Mouse (Mus musculus) embryonic fibroblast, embryonic 13.5 days (primary cell): Measurements from ENCODE around the gene Primpol.

Experiments used
- CTCF ChIP-seq: IDR thresholded peaks from 2 replicates; pipeline ENCODE4 v1.5.1; 2011; ENCODE audit warnings: mild to moderate bottlenecking, control low read depth, low read length, moderate library complexity, borderline replicate concordance; ENCODE audit not compliant: insufficient read depth
- POLR2A ChIP-seq: IDR thresholded peaks from 2 replicates; pipeline ENCODE4 v1.6.1; 2011; ENCODE audit warnings: low read depth, mild to moderate bottlenecking, control low read depth, low read length, moderate library complexity

DNA sequence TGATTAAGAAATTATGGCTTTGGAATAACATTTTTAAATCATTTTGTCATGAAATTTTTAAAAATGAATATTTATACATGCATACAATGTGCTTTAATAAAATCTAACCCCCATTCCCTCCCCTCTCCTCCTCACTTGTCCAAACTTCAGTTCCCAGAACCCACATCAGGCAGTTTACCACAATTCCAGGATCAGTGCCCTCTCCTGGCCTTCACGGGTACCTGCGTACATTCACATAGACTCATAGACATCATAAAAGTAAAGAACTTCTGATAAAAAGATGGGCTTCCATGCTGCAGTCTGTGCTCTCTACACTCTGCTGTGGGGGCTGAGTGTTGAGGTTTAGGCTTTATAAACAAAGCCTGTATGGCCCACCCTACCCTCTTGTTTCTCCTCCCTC is 48.1 kb downstream of the Primpol start:
- peak; percentile 38; the same call in 1 of the 2 replicates for TF ChIP-seq CTCF
- no peak for TF ChIP-seq POLR2A
